Mouse (Mus musculus): ENCODE data around the gene Metrnl.
"Not testable (repeated sequence)": the region's sequence is repeated elsewhere in the genome, so short reads cannot be mapped to it uniquely, and the experiment has no call there.

Gene Metrnl

DNA sequence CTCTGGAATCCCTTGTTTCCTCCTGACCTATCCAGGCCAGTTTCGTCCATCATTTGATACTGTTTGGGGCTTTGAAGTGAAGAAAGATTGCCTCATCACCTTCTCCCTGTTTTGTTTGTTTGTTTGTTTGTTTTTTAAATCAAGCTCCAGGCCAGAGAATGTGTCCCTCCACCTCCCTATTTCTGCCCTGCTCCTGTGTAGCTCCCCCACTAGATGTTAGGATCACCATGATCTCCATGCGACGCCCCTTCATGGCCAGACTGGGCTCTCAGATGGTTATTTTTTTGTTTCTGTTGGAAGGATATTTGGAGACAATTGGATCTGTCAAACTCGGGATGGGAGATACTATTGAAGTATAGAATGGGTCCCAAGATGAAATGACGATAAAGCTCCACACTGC is at the start of gene Metrnl:
Metrnl (plus strand) TSS at position 301 of the 400 bp plus-strand sequence.
- DNase-seq (ENCODE audit: low spot score): no peak

DNA sequence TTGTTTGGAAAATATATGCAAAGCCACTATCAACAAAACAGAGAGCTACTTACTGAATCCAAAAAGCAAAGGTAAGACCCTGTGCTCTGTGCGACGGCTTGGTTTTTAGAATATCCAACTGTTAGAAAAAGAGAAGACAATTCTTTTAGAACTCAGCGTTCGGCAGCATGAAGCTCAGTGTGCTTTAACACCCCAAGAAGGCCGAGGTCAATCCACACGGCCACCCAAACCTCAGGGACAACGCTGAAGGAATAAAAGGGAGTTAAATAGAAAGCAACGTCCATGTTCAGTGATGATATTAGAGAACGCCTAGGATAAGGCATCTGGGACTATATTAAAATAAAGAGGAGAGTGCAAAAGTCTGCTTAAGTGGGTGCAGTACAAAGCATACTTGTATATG is 49.8 kb upstream of the Metrnl start:
- no peak for DNase-seq (ENCODE audit: low spot score)

DNA sequence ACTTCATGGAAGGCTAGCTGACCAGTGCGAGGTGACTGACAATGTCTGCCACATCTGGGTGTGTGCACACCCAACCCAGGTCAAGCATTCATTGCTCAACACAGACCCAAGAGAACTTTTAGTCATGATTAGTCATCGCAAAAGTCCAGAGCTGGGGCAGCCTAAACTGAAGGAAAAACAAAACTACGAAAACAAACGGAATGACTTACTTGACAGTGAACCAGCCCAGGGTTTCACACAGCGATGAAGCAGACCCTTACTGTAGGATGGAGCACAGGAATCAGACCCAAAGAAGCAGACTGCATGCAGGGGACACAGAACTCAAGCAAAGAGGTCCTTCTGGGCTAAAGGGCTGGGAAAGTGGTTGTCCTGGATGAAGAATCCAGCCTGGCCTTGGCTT is 49.4 kb upstream of the Metrnl start:
- peak; percentile 43 for DNase-seq (ENCODE audit: low spot score)

DNA sequence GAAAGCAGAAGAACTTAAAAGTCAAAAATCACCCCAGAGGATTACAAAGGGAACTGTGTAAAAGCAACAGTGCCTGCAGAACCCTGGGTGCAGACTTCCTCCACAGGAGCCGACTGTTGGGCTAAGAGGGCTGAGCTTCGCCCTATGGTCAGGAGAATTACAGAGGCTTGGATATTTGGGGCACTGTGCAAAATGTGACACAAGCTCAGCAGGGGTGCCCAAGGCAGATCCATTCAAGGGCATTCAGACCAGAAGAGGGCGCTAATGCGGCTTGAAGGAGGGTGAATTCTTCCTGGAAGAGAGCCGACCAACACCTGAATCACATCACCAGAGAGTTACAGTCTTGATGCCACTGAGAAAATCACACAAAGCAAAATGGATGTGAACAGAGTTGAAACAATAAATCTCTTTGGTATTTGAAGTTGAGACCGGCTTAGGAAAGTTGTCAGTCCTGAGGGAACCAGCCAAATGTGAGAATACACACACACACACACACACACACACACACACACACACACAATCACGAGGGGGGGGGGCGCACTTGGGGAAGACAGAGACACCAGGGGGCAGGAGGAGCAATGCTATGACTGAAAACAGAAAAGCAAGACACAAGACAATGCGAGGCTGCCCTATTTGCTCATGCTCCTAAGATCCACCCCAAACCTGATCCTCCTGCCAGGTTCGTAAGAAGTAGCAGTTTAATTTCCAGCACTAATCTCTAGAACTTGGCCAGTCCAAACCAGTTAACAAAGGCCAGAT is 48.6 kb upstream of the Metrnl start:
- DNase-seq (ENCODE audit: low spot score): peak; percentile 83

DNA sequence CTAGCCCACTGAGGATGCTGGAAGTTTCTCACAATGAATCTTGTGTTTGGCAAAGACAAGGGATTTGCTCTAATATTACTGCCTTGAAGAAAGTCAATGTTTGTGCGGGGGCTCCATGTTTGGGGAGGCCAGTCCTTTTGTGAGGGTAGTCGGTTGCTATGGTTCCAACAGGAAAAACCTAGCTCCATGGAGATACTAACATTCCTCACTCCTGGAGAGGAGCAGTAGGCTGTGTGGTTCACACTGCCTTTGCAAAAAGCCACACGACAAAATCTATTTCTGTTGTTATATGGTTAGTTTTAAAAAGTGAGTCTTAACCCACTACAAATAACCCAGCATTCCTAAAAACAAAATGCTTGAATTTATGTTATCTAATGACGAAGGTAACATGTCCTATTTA is 47.7 kb upstream of the Metrnl start:
- DNase-seq (ENCODE audit: low spot score): no peak

DNA sequence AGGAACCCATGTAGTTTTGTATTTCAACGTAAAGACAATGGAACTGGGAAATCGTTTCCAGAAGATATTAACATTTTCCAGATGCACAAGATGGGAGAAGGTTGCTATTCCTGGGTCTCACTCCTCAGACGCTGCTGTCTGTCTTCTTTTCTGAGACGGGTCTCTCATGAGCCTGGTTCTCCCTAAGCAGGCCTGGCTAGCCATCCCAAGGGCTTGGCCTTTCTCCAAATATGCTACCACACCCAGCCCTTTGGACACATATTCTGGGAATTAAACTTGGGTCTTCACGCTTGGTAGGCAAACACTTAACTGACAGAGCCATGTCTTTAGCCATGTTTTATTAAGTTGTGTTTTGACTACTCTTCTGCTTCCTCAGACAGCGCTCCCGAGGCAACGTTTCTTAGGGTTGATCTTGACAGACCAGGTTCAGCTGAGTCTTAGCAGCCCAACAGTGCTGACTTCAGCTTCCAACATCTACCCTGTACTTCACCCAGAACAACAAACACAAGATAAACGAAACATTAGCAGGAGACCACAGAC is 46.9 kb upstream of the Metrnl start:
- DNase-seq (ENCODE audit: low spot score): no peak

DNA sequence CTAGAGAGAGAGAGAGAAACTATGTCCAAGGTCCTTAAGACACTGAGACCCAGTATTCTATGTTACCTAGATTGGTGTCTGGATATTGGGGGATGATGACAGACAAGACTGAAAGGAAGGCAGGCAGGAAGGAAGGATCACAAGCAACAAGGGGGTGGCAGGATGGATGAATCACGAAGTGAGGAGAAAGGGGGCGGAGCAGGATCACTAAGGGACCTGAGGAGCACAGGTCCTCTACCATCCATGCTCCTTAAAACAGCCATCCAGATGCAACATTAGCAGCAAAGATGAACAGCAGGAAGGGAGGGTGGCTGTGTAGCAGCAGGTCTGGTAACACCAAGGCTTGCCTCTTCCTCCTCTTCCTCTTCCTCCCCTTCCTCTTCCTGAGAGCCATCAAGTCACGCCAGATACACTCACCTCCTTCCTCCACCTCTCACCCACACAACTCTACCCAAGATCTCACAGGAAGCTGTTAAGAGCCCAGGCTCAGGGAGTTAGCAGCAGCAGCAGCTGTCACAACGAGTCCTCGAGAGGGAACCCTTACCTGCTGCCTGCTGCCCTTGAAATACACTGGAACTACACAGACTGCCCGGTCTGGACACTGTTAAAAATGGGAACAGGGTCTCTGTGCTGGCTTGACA is 46.1 kb upstream of the Metrnl start:
- DNase-seq (ENCODE audit: low spot score): no peak

DNA sequence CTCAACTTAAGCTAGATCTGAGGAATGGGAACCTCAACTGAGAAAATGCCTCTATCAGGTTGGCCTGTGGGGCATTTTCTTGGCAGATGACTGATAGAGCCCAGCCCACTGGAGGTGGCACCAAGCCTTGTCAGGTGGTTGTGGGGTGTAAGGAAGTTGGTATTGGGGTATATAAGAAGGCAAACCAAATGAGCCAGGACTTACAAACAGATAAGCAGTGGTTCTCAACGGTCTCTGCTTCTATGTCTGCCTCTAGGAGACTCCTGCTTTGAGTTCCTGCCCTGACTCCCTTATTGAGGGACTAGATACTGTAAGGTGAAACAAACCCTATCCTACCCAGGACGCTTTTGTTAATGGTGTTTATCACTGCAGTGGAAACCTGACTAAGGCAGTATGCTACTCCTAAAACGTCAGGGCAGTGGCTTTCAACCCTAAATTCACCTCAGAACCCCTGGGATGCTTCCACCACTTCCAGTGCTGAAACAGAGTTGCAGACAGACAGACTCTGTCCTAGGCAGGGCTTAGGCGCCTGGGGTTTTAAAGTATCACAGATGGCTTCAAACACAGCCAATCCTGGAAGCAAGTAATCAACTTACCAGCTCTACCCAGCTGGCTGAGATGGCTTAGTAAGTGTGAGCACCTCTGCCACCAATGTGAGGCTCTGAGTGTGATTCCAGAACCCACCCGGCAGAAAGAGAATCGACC is 45.4 kb upstream of the Metrnl start:
- DNase-seq (ENCODE audit: low spot score): no peak

DNA sequence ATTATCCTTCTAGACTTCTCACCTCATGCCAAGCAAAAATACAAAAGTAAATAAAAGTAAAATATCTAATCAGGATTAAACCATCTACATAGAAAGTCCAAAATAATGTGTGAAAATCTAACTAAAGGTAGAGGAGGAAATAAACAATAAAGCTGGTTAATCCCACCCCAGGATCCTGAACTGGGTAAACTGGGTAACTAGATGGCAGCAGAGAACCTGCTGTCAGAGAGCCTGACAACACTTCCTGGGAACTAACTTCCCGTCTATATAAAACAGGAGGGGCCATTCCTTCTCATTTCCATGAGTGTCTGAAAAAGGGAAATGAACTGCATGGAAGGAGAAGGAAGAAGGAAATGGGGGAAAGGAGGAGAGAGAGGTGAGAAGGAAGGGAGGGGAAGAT is 43.2 kb upstream of the Metrnl start:
- no peak for DNase-seq (ENCODE audit: low spot score)

DNA sequence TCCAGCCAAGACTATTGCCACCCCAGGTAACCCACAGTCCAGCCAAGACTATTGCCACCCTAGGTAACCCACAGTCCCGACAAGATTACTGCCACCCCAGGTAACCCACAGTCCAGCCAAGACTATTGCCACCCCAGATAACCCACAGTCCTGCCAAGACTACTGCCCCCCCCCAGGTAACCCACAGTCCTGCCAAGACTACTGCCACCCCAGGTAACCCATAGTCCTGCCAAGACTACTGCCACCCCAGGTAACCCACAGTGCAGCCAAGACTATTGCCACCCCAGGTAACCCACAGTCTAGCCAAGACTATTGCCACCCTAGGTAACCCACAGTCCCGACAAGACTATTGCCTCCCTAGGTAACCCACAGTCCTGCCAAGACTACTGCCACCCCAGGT is 40.7 kb upstream of the Metrnl start:
- not testable (repeated sequence) for DNase-seq (ENCODE audit: low spot score)

DNA sequence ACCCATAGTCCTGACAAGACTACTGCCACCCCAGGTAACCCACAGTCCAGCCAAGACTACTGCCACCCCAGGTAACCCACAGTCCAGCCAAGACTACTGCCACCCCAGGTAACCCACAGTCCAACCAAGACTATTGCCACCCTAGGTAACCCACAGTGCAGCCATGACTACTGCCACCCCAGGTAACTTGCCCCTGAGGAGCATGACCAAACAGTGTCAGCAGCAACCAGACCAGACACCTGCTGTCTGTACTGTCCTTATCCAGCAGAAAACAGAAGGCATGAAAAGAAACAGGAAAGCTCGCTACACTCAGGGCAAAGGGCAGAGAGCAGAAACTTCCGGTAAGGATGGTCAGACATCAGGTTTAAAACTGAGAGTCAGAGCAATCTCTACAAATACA is 40.2 kb upstream of the Metrnl start:
- no peak for DNase-seq (ENCODE audit: low spot score)

DNA sequence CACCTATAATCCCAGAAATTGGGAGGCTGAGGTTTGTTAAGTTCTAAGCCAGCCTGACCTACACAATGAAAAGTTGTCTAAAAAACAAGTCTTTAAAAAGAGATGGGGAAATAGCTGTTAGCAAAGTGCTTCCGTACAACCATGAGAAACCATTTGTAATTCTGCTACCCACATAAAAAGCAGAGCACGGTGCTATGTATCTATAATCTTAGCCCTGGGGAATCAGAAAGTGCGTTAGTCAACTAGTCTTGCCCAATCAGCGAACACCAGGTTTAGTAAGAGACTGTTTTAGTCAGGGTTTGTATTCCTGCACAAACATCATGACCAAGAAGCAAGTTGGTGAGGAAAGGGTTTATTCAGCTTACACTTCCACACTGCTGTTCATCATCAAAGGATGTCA is 33.8 kb upstream of the Metrnl start:
- DNase-seq (ENCODE audit: low spot score): no peak

DNA sequence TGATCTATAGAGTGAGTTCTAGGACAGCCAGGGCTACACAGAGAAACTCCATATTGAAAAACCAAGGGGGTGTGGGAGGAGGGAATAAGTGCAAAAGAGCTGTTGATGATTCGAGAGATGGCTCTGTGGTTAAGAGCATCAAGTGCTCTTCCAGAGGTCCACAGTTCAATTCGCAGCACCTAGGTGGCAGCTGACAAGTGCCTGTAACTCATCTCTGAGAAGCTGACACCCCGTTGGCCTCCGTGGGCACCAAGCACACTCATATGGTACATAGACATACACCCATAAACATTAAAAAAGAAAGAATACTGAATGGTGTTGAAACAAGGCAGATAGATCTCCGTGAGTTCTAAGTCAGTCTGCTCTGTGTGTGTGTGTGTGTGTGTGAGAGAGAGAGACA is 32.6 kb upstream of the Metrnl start:
- DNase-seq (ENCODE audit: low spot score): no peak

DNA sequence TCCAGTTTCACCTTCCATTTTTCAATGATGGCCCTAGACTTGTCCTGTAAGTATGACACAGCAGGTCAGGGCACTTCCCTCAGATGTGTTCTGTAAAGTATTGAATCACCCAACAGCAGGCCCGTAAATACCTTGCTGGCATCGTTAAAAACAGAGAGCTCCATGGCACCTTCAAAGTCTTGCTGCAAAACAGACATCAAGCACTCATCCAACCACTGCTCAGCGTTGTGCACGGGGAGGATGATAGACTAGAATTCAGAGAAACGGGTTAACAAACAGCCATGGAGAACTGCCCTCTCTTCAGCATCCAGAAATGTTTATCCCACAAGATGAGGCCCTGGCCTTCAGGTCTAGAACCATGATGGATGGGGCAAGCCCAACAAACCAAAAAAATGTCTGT is 30.4 kb upstream of the Metrnl start:
- no peak for DNase-seq (ENCODE audit: low spot score)

DNA sequence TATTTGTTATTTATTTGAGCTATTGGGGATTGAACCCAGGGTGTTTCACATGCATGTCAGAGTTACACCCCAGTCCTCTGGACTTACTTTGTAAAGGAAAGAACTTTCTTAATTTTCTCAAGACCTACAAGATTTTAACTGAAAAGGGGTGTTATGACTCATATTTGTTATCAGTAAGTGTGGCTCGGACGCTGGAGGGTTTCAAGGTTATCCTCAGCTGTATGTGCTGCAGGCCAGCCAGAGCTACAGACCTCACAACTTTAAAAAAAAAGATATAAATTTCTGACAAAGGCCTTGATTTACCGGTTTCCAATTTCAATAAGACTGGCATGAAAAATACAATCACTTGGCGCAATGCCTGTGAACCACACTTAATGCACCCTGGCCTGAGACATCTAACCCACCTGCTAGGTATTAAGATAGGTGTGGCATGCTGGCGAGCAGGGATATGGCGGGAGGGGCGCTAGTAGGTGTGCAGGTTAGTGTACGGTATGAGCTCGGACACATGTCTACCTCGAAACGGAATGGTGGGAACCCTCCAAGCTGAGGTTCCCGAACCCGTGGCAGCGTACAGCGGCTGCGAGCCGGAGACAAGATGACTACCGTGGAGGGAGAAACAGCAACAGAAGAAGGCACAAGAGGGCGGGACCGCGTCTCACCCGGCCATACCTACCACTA is 28.9 kb upstream of the Metrnl start:
- DNase-seq (ENCODE audit: low spot score): no peak

DNA sequence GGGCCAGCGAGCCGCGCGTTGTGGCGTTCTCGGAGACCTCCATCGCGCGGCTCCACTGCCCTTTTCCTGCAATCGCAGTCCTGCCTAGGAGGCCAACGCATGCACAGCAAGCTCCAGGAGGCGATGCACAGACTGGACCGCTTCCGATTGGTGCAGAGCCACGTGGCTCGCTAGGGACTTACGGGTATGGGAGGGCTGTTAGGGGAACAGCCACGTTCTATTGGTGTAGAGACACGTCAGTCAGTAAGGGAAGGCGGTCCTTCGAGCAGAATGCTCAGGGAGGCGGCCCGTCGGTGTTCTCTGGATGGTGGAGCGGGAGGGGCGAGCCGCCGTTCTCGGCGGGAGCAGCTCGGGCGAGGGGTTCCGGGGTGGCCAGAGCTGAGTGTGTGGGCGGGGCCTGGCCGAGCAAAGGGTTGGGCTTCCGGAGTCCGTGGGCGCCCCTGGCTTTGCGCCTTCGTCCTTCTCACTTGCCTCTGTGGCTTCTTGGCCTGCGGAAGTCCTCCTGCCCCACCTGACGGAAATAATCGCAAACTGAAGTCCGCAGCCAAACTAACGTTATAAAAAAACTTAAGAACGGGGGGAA is 28.3 kb upstream of the Metrnl start, which contains the start of gene B3gntl1:
B3gntl1 (minus strand) TSS at position 164 of the 583 bp plus-strand sequence.
- DNase-seq (ENCODE audit: low spot score): peak; percentile 99

DNA sequence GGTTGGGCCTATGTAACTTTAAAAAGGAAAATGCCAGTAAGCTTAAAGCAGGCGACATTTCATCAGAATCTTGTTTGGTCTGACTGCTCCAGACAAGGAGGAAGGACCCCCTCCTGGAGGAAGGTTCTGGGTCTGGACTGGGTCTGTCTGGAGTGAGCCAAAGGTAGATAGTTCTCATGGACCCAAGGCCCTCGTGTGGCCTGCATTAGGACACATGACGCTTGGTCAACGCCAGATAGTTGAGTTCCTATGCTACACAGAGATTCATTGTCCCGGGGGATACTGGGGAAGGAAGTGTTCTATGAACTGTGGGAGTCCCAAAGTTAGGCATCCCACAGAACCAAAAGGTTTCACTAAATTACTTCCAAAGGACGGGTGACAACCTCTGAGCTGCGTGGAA is 27.7 kb upstream of the Metrnl start:
- no peak for DNase-seq (ENCODE audit: low spot score)

DNA sequence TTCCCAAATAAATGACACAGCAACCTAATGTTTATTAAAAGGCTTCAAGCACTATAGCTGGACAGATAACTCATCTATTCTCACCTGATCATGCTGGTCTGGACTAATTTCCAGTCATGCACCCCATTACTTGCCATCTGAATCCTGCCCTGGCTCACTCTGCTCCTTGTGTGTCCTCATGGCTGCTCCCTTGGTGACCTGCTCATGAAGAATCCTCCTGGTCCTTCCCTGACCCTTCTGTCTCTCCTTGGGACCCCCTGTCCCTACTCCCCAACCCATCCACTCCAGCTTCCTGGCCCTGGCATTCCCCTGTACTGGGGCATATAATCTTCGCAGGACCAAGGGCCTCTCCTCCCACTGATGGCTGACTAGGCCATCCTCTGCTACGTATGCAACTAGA is 24.5 kb upstream of the Metrnl start:
- no peak for DNase-seq (ENCODE audit: low spot score)

DNA sequence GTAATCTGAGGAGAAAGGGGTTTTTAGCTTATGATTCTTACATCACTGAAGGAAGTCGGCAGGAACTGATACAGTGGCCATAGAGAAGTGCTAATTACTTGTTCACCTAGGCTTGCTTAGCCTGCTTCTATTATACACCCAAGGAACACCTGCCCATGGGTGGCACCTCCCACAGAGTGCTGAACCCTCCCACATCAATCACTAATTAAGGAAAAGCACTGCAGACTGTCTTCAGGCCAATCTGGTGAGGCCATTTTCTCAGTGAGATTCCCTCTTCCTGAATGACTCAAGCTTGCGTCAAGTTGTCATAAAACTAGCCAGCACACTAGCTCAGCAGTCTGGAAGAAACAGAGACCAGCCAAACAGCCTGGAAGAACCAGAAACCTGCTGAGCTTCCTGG is 21.8 kb upstream of the Metrnl start:
- DNase-seq (ENCODE audit: low spot score): no peak

DNA sequence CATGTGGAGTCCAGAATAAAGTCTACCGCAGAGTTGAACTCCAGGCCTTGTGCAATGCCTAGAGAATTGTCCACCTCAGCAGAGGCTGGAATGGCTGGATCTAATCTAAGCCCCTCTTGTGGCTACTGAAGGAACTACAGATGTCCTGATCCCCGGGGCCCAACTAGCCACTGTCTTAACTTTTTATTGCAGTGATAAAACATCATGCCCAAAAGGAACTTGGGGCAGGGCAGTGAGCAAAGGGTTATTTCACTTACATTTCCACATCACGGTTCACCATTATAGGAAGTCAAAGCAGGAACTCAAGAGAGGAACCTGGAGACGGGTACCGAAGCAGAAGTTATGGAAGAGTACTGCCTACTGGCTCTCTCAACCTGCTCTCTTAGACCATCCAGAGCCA is 20.6 kb upstream of the Metrnl start:
- no peak for DNase-seq (ENCODE audit: low spot score)

DNA sequence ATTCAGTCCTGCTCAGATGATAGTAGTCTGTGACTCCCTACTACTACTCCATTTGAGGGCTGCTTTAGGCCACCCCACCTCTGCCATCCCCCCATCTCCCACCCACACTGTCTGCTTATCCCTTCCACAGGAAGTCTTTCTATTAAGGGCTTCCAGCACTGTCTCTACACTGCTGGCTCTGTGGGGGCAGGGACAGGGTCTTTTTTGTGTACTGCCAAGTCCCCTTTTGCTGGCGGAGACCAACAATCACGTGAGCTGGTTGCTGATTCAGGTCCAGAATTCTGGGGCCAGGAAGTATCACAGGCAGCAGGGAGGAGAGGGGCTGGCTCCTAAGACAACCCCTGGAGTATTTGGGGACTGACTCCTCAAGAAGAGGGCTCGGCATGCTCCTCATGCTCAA is 18.1 kb upstream of the Metrnl start:
- no peak for DNase-seq (ENCODE audit: low spot score)

DNA sequence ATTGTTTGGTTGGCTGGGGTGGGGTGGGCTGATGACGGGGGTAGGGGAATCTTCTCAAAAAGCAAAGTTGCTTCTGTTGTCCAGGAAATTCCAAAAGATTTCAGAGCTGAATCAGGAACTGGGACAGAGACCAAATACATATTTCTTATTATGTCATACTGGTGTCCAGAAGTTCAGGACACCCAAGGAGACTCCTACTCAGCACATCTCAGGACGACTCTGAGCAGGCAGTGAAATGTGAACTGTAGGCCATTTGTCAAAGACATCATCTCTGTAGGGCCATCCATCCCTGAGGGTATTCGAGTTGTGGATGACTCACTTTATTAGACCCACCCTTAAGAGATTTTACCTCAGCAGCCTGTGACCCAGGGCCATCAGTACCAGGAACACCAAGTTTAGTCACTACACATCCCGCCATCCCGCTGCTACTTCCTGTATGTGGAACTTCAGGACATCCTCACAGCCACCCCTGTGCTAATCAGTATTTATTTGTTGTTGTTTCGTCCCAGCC is 15.8 kb upstream of the Metrnl start:
- no peak for DNase-seq (ENCODE audit: low spot score)
